Mouse (Mus musculus): ENCODE results near the gene Ccdc13.

The Ccdc13 gene

DNA sequence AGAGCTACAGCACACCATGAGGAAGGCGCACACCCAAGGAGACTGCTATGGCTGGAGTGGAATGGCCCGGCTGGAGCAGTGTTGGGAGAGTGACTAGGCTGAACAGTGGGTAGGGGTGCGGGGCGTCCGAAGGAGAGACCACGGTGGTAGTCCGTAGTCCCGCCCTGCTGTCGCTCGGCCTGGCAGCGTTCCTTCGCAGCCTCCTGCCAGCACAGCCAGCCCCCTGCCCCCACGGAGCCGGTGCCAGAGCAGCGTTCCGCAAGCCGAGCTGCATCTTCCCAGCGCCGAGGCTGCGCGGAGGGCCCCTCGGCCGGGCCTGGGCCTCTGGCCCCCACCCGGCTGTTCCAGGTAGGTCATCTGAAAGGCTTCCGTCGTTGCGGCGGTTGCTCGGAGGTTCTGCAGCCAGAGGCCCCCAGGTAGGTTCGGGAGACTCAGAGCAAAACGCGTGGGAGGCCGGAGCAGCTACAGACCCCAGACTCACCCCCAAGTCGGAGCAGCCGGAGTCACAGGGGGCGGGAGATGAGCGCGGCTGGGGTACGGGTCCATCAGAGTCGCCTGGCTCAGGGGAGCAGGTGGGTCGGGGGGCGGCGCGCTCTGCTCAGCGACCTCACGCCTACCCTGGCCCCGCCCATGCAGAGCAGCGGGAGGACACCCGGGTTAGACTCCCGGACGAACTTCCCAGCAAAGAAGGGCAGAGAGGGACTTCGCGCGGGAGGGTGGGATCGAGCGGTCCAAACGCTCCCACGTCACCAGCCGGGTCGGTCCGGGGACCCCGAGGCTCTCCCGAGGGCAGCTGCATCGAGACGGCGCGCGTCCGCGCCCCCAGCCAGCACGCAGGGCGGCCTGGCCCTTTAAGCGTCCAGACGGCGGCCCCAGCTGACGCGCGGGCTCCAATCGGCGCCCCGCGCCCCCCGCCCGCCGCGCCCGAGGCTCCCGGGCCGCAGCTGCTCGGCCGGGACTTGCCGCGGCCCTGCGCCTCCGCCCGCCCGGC is 79.9 kb downstream of the Ccdc13 start, which contains the start of gene Zfp651:
TSS of gene Zfp651 (plus strand) at position 240 of the 991 bp plus-strand sequence.
- peak; percentile 76 to 86 for DNase-seq

DNA sequence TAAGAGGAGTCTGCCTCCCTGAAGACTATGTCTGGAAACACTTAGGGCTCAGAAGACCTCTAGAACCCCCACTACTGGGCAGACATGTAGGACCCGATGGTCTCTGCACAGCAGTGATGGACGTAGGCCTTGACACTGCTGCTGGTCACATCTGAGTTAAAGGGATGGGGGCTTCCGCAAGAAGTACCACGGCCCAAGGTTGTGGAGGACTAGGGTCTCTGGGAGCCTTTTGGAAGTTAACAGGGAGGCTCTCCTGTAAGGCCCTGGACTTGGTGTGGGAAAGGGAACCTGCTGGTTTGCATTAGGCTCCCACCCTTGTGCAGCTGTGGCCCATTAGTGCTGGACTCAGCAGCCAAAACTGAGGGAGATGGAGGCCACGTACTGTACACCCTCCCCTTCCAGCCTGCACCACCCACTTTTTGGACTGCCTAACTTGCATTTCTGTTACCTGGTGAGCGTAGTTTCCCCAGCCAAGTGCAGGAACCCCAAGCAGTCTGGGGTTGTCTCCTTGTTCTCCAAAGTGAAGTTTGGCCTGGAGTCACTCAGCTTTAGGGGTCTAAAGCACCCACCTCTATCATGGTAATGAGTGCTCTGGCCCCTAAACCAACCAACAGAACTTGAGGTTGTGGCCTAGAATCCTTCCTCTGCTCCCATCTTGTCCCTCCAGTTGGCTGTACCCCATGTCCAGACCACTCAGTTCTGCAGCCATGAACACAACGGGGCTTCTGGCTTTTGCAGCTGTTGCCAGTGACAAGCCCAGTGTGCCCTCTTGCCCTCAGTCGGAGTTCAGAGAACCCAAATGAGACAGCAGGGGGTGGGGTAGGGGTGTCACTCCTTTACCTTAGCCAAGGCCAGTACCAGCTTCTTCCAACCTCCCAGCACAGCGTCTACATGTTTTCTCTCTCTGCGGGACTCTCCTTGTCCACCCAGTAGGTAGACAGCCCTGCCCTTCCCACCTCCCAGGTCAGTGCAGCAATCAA is 81.1 kb downstream of the Ccdc13 start:
- peak in 1 of 2 experiments; percentile 45 for DNase-seq

DNA sequence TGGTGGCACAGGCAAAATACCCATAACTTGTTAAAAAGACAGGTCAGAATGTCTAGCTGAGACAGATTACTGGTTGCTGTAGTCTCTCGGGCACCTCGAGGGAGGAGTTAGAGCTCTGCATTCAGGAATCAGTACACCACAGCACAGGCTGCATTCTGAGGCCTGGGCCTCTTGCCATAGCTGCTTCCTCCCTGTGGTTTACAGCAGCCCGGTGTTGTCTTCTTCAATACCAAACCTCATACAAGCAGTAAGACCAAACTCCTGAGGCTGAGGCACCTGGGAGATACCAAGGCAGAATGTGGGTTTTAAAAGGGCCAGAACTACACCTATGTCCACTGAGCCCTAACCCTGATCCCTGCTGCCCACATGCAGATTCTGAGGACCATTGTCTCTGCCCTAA is 81.8 kb downstream of the Ccdc13 start:
- DNase-seq = peak in 1 of 2 experiments; percentile 46

GRCm38 (mm10) chr9:121756785-121757184 is 82.5 kb downstream of the Ccdc13 start:
- DNase-seq = no peak

GRCm38 (mm10) chr9:121754624-121755023 is 84.6 kb downstream of the Ccdc13 start:
- DNase-seq = no peak

- no peak for DNase-seq
These were observed 86.5 kb downstream of the Ccdc13 start for GRCm38 (mm10) chr9:121752774-121753173.
